Mouse (Mus musculus) lung, embryonic 14.5 days (tissue): Measurements from ENCODE around the gene Popdc2. TPM values are rescaled to one million over a fixed set of nuclear protein-coding genes. Genes with fewer than 3 reads are reported as not detected.

Source experiments
- ATAC-seq: fragments of 200-750 bp; cut with Nextera tagmentation; 2 replicates; pipeline ENCODE4 v1.8.0; 2017; ENCODE audit warnings: mild to moderate bottlenecking, moderate TSS enrichment, moderate library complexity; ENCODE audit not compliant: insufficient read depth
- DNase-seq: peaks from one replicate; pipeline ENCODE4 v3.0.0-alpha.2; 2015
- H3K27ac ChIP-seq: fragments of 300-500 bp; sonication (generic); 2 replicates; pipeline ENCODE4 v1.5.1; 2014; ENCODE audit warnings: low read depth, mild to moderate bottlenecking, moderate library complexity
- H3K27me3 ChIP-seq: fragments of 300-500 bp; sonication (generic); 2 replicates; pipeline ENCODE4 v1.6.1; 2014; ENCODE audit warnings: low read length, control low read depth; ENCODE audit not compliant: insufficient read depth
- H3K36me3 ChIP-seq: fragments of 300-500 bp; sonication (generic); 2 replicates; pipeline ENCODE4 v1.6.1; 2014; ENCODE audit warnings: control low read depth; ENCODE audit not compliant: insufficient read depth
- H3K4me1 ChIP-seq: fragments of 300-500 bp; sonication (generic); 2 replicates; pipeline ENCODE4 v1.6.1; 2014; ENCODE audit warnings: antibody characterized with exemption, control low read depth; ENCODE audit not compliant: insufficient read depth
- H3K4me2 ChIP-seq: fragments of 300-500 bp; sonication (generic); 2 replicates; pipeline ENCODE4 v1.6.1; 2014; ENCODE audit warnings: mild to moderate bottlenecking
- H3K4me3 ChIP-seq: fragments of 300-500 bp; sonication (generic); 2 replicates; pipeline ENCODE4 v1.5.1; 2014; ENCODE audit warnings: low read depth, low read length
- H3K9ac ChIP-seq: fragments of 300-500 bp; sonication (generic); 2 replicates; pipeline ENCODE4 v1.6.1; 2014
- H3K9me3 ChIP-seq: fragments of 300-500 bp; sonication (generic); 2 replicates; pipeline ENCODE4 v1.6.1; 2016; ENCODE audit warnings: low read depth, low read length, control low read depth
- CTCF ChIP-seq: IDR thresholded peaks from 2 replicates; pipeline ENCODE4 v1.5.1; 2016; ENCODE audit warnings: antibody characterized with exemption, low read depth
- WGBS: fragments of 180-500 bp; shearing (Covaris S2); extraction: QIAGEN DNeasy Blood & Tissue Kit; methylation state at CpG from one replicate; pipeline ENCODE4 v1.1.7; 2014; 5-methylcytosine and 5-hydroxymethylcytosine counted together
- polyA plus RNA-seq: library from polyadenylated mRNA; unstranded; fragments of >200 nt; fragmentation: Nextera tagmentation; extraction: Ambion mirVana; gene quantifications from 2 replicates; pipeline ENCODE4 v1.2.1, GENCODE M21; 2014

Popdc2 gene
- polyA plus RNA-seq, 1 experiment from 2014 or later, result 1.0 TPM

- Histone ChIP-seq H3K9ac (no peak overlapping the region), H3K4me2 (no peak overlapping the region), H3K36me3 (no peaks in the 10 kb centered on the region), H3K4me1 (no peaks in the 10 kb centered on the region), H3K4me3 (no peak overlapping the region), H3K27ac (no peak overlapping the region), H3K9me3 (no peaks in the 10 kb centered on the region), H3K27me3 (no peaks in the 10 kb centered on the region)
- 92% methylated on average over 8 of the region's 8 CpGs for WGBS
- no peak for ATAC-seq
- TF ChIP-seq CTCF, result no peak
- no peak for DNase-seq
Observed at GRCm38 (mm10) chr16:38408416-38408815, 46.4 kb downstream of the Popdc2 start.

DNA sequence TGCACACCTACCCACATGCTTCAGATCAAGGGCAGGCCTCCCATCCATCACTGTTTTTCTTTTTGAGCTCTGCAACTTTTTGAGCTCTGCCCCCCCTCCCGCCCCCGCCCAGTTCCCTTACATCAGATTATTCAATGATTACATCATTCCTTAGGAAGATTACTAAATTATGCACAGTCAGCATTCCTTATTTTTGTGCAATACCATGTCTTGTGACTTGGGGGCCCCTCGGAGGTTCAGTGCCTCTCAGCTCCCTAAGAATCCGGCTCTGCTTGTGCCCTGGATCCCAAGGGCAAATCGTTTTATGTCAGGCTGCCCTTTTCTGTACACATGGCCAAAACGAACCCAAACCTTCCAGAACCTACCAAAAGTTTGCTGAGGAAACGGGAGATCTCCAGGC, 52.9 kb downstream of the Popdc2 start:
- ATAC-seq (no peak), DNase-seq (no peak)
- TF ChIP-seq CTCF, result no peak
- H3K4me1 ChIP-seq, result no peaks in the 10 kb centered on the region
- no peak overlapping the region for H3K4me3 ChIP-seq
- H3K36me3 ChIP-seq, result no peaks in the 10 kb centered on the region
- H3K9ac ChIP-seq, result no peak overlapping the region
- no peaks in the 10 kb centered on the region for H3K9me3 ChIP-seq
- H3K27me3 ChIP-seq, result no peaks in the 10 kb centered on the region
- 74% methylated on average over 7 of the region's 7 CpGs for WGBS
- H3K27ac ChIP-seq, result no peak overlapping the region
- H3K4me2 ChIP-seq, result no peak overlapping the region

DNA sequence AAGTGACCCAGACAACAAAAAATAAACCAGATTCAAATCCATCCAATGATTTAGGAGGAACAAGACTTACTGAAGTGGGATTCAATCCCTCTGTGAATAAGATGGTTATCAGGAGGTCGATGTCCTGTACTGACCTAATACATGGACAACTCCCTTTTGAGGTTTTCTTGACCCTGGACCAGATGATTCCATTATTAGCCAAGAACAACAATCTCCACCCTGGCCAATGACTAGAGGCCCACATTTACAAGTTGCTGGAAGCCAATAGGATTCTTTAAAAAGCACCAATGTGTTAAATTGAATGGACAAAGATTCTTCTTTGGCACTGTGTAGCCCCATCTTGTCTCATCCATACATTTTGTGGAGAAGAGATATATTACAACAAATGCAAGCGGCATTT, 63.4 kb downstream of the Popdc2 start:
- no peaks in the 10 kb centered on the region for H3K27me3 ChIP-seq
- DNase-seq (no peak), ATAC-seq (no peak)
- no peak overlapping the region for H3K4me3 ChIP-seq
- H3K27ac ChIP-seq, result no peak overlapping the region
- H3K36me3 ChIP-seq, result no peaks in the 10 kb centered on the region
- WGBS, result 82% methylated on average over 2 of the region's 2 CpGs
- no peaks in the 10 kb centered on the region for H3K4me1 ChIP-seq
- no peak overlapping the region for H3K4me2 ChIP-seq
- H3K9me3 ChIP-seq, result no peaks in the 10 kb centered on the region
- TF ChIP-seq CTCF, result no peak
- no peak overlapping the region for H3K9ac ChIP-seq

- DNase-seq, result no peak
- no peaks in the 10 kb centered on the region for H3K4me1 ChIP-seq
- TF ChIP-seq CTCF, result no peak
- WGBS, result 77% methylated on average over 1 of the region's 1 CpGs
- no peak overlapping the region for H3K4me2 ChIP-seq
- H3K36me3 ChIP-seq, result no peaks in the 10 kb centered on the region
- ATAC-seq, result no peak
- H3K27ac ChIP-seq, result no peak overlapping the region
- H3K4me3 ChIP-seq, result no peak overlapping the region
- H3K9ac ChIP-seq, result no peak overlapping the region
- no peaks in the 10 kb centered on the region for H3K27me3 ChIP-seq
- no peaks in the 10 kb centered on the region for H3K9me3 ChIP-seq
Observed at GRCm38 (mm10) chr16:38425799-38426198, 63.8 kb downstream of the Popdc2 start.

Other genes starting within 250 kb of the Popdc2 start
- not detected in 2 replicates for gene Nr1i2, start 67.4 kb upstream of the Popdc2 start, polyA plus RNA-seq
- gene Maats1, start 20.1 kb upstream of the Popdc2 start, polyA plus RNA-seq, result 0.12 and 0.14 TPM in 2 replicates
- gene Cox17, start 15.2 kb upstream of the Popdc2 start, polyA plus RNA-seq, result 126 and 149 TPM in 2 replicates
- gene Gm21987, start 15.2 kb upstream of the Popdc2 start, polyA plus RNA-seq, result not detected in 2 replicates
- gene Pla1a, start 70.9 kb downstream of the Popdc2 start, polyA plus RNA-seq, result 0.14 TPM in 1 of 2 replicates, not detected in the other
- gene Adprh, start 90.5 kb downstream of the Popdc2 start, polyA plus RNA-seq, result 82.9 and 91.4 TPM in 2 replicates
- gene Cd80, start 93.4 kb downstream of the Popdc2 start, polyA plus RNA-seq, result 0.30 and 0.39 TPM in 2 replicates
- gene Timmdc1, start 160.5 kb downstream of the Popdc2 start, polyA plus RNA-seq, result 23.1 and 25.1 TPM in 2 replicates
- gene Poglut1, start 188.0 kb downstream of the Popdc2 start, polyA plus RNA-seq, result 61.2 and 63.4 TPM in 2 replicates
- gene Tmem39a, start 196.5 kb downstream of the Popdc2 start, polyA plus RNA-seq, result 117 and 128 TPM in 2 replicates